ENCODE assay signal across 16 mouse cellular contexts in the genomic region with DNA sequence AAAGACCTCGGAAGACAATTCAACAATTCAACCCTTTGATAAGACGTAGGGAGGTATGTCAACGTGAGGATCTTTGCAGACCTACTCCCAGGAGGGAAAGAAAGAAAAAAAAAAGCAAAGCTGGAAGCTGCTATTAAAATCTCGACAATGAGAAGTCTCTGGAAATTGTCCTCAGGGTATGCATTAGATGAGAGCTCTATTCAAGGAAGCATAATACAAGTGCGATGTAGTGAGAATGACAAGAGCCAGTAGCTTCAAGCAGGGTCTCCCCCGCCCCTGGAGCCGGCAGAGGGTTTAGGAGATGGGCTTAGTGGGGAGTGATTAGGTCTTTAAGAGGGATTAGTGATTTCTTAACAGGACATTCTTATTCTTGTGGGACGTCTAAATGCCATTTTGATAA.
"Had no signal": no experiment of that assay in that cellular context is flagged by ENCODE, and none has a peak within 500 bp of the region (broad histone marks: within the 10 kb centered on the region; RNA-seq: fewer than 3 reads in every experiment).

No protein-coding gene starts in this region.

- H3K27ac ChIP-seq: kidney, postnatal 0 days; left cerebral cortex, adult 2 months; liver, embryonic 13.5 days; midbrain, embryonic 12.5 days; neural tube, embryonic 12.5 days; neural tube, embryonic 15.5 days had no signal

- DNase-seq: kidney, adult 2 months; kidney, postnatal 25 days; layer of hippocampus, postnatal 36 days; liver, embryonic 13.5 days; lung, adult 2 months; lung, postnatal 14 days; lung, postnatal 4 days; right cerebral cortex, postnatal 25 days; thymus, adult 18-20 months; thymus, postnatal 36 days had no signal

- H3K9ac ChIP-seq: liver, embryonic 13.5 days; midbrain, embryonic 12.5 days; neural tube, embryonic 12.5 days; neural tube, embryonic 15.5 days had no signal

- H3K4me2 ChIP-seq: liver, embryonic 13.5 days; midbrain, embryonic 12.5 days; neural tube, embryonic 12.5 days; neural tube, embryonic 15.5 days had no signal

- ATAC-seq: intestine, embryonic 16.5 days had no signal

- H3K4me1 ChIP-seq: liver, embryonic 13.5 days; neural tube, embryonic 12.5 days; neural tube, embryonic 15.5 days had no signal

- H3K4me3 ChIP-seq: left cerebral cortex, adult 2 months; liver, embryonic 13.5 days; midbrain, embryonic 12.5 days; neural tube, embryonic 12.5 days; neural tube, embryonic 15.5 days had no signal

- H3K36me3 ChIP-seq: liver, embryonic 13.5 days; midbrain, embryonic 12.5 days; neural tube, embryonic 12.5 days; neural tube, embryonic 15.5 days had no signal
